Mouse (Mus musculus): ENCODE results near the gene Zfp583.

- TF ChIP-seq POLR2A (IDR thresholded peaks at IDR 0.05; ENCODE audit: low read depth, low read length) (no peak), CTCF (IDR thresholded peaks at IDR 0.05; ENCODE audit: extremely low read depth, insufficient read depth, insufficient read length, insufficient replicate concordance) (no peak)
These were observed 12.5 kb upstream of the Zfp583 start, which contains the start of gene Gm3854 for GRCm38 (mm10) chr7:6343501-6344071.

Measured in spleen, adult 2 months (tissue).